Mouse (Mus musculus) retina, postnatal 7 days (tissue): Measurements from ENCODE around the gene Cse1l.

ENCODE experiments used
- DNase-seq: peaks from one replicate; pipeline ENCODE4 v3.0.0-alpha.2; 2012; ENCODE audit warnings: low read depth, low spot score

Cse1l gene

DNA sequence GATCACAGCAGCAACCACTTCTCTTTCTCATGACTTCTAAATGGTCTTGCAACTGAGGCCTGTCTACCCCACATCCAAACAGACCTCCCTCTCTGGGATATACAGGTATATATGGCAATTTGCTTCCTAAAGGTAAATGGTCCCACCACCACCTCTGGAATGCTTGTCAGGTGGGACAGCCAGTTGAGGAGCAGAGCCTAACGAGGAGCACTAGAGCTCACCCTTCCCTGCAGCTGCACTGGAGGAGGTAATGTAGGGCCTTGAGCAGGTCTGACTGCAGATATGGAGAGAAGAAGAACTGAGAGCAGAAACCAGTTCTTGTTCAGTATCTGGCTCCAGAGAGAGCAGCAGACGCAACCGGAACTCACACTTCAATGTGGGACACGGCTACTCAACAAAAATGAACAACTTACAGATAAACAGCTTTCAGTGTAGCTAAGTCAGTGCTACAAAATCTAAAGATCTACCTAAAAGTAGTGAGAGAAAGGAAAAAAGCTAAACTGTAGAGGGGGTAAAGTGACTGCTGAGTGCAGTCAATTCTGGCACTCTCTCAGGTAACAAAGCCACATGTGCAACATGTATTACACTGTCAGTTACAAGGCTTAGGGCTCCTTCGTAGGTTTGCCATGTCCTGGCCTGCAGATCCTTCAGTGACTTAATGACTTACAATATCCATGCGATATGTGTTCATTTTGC lies 68.5 kb downstream of the Cse1l start:
- DNase-seq = no peak

DNA sequence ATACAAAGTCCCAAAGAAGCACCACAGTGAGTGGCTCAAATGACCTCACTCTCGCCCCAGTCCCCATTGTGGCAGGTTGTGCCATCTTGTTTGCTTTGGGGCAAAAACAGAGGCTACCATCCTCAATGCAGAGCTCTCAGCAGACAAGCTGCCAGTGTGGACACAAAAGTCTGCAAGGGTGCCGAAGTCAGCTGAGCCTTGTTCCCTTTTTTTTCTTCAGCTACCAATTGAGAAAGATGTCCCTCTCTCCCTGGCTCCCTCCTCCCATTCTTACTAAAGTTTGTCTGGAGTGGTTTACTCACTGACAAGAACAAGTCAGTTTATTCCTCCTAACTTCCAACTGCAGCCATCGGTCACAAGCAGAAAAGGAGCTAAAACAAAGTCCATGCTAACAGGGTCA lies 70.5 kb downstream of the Cse1l start:
- DNase-seq = no peak

DNA sequence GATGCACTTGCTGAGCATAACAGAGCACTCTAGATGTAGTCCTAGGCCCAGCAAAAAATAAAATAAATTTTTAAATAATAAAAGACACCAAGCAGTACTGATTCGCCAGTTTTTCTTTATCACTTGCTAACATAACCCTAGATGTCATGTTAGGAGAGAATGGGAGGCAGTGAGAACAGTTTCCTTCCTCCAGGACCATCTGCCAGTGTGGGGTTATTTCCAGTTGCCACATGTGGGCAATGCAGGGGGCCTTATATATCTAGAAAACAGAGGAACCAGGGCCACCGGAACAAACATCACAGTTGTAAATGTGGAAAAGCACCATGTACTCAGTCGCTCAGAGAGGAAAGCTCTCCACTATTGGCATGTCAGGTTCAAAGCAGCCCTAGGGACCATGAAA lies 71.7 kb downstream of the Cse1l start:
- DNase-seq = no peak

DNA sequence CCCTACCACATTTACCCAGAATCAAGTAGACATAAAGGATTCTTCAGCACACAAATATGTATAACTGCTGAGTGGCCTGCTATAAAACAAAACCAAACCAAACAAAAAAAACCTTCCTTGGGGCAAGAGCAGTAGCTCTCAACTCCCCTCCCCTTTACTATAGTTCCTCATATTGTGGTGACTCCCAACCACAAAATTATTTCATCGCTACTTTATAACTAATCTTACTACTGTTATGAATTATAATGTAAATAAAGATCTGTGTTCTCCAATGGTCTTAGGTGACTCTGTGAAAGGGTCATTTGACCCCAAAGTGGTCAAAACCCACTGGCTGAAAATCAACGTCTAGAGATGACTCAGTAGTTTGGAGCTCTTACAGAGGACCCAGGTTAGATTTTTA lies 74.3 kb downstream of the Cse1l start:
- DNase-seq = no peak

DNA sequence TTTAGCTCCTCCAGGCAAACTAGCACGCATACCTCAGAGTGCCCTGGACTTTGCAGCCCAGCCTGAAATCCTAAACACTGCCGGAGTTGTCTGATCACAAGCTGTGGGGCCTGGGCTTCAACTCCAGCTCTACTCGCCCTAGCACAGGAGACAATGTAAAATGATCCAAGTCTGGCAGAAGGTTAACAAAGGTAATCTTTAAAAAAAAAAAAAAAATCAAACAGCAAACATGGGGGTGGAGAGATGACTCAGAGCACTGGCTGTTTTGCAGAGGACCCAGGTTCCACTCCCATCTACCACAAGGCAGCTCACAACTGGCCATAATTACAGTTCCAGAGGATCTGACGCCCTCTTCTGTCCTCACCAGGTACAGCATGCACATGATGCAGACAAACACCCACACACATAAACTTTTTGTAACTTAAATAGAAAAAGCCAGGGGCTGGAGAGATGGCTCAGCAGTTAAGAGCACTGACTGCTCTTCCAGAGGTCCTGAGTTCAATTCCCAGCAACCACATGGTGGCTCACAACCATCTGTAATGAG lies 77.6 kb downstream of the Cse1l start:
- no peak for DNase-seq

DNA sequence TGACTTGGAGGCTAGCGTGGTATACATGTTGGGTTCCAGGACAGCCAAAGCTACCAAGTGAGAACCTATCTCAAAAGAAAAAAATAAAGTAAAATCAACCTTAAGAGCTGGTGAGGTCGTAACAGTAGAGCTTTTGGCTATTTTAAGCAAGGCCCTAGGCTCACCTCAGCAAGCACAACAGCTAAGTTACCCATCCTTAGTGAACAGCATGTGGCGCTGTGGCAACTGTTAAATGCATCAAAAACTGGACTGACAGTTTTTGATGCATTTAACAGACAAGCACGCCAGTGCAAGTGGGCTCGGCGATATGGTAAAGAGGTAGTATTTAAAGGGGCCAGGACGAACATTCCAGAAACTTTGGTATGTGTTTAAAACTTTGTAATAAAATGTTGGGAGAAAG lies 85.0 kb downstream of the Cse1l start:
- no peak for DNase-seq

DNA sequence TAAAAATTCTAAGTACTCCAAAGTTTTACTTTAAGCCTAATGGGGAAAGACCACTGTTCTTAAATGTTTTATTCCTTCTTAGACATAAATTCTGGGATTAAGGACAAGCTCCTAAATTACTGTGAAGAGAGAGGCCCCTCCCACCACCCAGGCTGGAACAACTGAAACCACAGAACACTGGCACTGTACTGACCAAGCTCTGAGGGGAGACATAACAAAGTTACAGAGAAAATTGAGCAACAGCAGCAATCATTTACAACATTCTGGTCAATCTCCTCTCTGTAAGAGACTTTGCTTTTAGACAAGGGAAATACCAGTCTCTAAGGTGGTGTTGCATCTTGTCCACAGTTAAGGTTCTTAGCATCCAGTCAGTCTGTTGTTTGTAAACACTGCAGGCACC lies 86.1 kb downstream of the Cse1l start:
- no peak for DNase-seq

DNA sequence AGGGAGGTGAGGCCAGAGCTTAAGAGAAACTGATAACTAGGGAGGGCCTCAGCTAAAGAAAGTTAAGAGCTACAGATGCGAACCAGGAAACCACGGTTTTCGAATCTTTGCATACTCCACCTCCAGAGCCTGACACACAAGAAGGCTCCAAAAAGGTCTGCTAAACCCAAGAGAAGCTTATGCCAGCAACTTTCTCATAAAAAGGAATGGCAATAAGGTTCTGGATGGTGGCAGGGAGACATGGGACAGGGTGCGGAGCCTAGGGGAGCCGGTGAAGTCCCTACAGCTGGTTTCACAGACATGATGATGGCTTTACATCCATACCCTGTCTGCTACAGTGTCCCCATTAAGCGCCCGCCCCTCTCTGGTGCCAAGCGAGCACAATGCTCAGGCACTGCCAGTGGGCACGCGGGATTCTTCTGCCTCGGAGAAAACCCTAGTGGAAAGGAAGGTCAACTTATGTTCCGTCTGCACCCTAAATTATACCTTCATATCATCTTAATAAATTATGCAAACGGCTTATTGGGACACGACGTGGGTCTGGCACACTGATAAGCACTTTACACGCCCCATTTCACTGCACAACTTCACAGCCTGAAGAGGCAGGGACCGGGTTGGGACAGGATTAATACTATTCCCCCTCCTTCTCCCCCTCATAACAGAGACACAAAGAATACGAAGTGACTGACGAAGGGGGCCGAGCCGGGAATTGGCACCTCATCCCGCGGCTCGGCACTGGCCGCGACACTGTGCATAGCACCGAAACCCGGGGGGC lies 89.4 kb downstream of the Cse1l start:
- peak; percentile 19 for DNase-seq
